Mouse (Mus musculus): ENCODE measurements around the gene Upk1b.

Gene Upk1b

DNA sequence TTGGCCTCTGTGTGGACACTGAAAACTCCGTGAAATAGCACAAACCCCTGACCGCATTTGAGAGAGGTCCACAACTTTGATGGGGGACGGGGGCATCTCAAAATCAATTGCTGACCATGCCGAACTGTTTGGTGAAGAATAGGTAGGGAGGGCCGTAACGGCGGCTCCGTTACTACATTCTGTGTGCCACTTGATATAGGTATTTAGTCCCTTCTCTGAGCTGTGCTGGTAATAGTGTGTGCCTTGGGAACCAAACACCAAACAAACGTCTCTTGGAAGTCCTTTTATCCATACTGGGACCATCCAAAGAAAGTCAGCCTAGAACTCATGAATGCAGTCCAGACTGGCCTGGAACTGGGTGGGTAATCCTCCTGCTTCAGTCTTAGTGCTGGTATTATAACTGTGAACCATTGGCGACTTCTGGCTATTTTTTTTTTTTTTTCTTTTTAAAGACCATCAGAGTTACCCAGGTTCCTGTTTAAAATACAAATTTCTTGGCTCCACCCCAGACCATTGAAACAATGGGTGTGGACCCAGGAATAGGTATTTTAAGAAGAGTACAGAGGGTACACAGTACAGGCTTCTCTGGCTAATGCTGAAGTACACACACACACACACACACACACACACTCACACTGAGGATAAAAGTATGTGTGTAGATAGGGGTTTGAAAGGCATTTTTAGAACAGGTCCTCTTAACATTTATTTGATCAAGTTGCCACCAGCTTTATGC, 56.0 kb downstream of the Upk1b start:
- no peak for TF ChIP-seq GATA4 (IDR thresholded peaks at IDR 0.05; ENCODE audit: insufficient replicate concordance, low read length)

DNA sequence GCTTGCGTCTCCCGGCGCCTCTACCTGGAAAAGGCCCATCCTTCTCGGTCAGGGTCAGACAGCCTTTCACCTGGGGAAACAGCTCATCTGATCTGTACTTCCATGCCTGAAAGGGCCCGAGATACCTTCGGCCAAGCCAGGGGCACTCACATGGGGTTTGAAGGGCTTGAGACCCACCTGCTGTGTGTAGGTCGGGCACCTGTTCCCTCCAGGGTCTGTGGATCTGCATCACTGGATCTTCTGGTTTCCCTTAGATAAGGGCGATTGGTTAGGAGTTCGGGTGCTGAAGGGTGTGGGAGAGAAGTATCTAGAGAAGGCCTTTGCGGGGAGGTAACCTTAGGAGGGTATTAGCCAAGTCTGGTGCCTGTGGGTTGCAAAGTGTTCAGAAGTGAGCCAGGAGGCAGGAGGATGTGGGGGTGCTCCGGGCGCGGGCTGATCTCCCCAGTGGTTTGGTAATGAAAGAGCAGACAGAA, 57.4 kb downstream of the Upk1b start:
- no peak for TF ChIP-seq GATA4 (IDR thresholded peaks at IDR 0.05; ENCODE audit: insufficient replicate concordance, low read length)

- no peak for TF ChIP-seq GATA4 (IDR thresholded peaks at IDR 0.05; ENCODE audit: insufficient replicate concordance, low read length)
Observed at GRCm38 (mm10) chr16:38742113-38742658, 57.9 kb downstream of the Upk1b start, which contains the start of gene B4galt4. TSS of gene B4galt4 (plus strand) at chr16:38742264.

GRCm38 (mm10) chr16:38741204-38741903, 58.8 kb downstream of the Upk1b start:
- TF ChIP-seq GATA4 (IDR thresholded peaks at IDR 0.05; ENCODE audit: insufficient replicate concordance, low read length) = no peak

GRCm38 (mm10) chr16:38730921-38731320, 69.2 kb downstream of the Upk1b start:
- TF ChIP-seq GATA4 (IDR thresholded peaks at IDR 0.05; ENCODE audit: insufficient replicate concordance, low read length) = peak; percentile 31; the same call in 1 of the 2 replicates

DNA sequence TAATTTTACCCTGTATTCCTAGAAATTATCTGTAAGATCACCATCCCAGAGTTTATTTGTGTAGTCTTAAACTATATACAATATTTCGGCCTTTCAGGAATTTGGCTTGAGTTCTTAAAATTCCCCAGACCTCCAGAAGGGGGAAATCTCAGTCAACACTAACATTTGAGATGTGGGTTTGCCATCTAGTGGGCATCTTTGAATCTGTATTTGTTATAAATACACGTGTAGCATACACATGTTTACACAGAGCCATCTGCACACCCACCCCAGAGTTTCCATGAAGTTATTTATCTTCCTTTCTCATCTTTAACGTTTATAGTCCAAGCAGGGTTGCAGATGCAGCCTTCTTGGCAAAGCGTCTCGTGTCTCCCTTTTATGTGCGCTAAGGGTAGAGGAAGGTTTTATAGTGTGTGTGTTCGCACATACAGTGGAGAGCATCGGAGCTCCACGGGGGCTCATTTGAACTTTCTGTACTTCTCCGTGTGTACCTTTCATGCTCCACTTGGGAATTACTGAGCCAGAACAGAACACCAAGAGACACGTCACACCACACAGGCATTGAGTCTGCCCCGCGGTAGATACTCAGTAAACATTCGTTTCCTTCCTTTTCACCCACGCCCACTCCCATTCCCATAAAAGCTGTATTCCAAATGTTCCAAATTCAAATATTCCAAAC, 70.4 kb downstream of the Upk1b start:
- no peak for TF ChIP-seq GATA4 (IDR thresholded peaks at IDR 0.05; ENCODE audit: insufficient replicate concordance, low read length)

DNA sequence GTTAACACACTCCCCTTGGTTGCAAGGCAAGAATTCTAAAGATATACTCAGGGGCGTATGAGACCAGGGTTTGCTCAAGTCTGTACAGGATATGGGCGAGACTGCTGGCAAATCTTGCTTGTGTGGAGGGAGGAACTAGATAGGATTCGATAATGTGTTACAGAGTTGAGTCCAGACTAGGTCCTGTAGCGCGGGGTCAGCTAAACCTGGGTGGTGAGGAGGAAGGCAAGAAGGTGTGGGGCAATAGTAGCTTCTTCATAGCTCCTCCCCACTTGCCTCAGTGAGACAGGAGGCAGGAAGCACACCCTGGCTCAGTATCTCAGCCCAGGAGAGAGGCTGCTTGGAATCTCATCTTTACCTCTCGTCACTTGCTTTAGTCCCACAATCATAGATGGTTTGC, 71.0 kb downstream of the Upk1b start:
- TF ChIP-seq GATA4 (IDR thresholded peaks at IDR 0.05; ENCODE audit: insufficient replicate concordance, low read length) = no peak

DNA sequence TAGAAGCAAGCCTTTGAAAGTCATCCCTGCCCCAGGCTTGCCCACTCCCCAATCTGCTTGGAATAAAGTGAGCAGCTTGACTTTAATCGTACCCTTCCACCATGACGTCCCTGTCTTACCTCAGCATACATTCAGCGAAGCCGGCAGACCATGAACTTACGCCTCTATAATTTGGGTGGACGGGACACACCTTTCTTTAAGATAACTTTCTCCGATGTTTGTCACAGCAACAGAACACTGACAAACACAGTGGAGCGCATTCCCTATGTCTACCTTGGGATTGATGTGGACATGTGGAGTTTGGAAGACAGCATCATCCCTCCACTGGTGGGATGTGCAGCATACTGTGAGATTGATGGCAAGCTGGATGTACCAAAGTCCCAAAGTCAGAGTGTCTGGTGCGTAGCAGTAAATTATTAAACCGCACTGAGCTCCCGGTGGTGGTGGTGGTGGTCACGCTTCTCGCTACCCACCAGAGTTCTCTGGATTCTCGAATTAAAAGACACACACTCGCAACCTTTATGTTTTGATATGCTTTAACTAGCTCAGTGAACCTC, 71.5 kb downstream of the Upk1b start:
- no peak for TF ChIP-seq GATA4 (IDR thresholded peaks at IDR 0.05; ENCODE audit: insufficient replicate concordance, low read length)

DNA sequence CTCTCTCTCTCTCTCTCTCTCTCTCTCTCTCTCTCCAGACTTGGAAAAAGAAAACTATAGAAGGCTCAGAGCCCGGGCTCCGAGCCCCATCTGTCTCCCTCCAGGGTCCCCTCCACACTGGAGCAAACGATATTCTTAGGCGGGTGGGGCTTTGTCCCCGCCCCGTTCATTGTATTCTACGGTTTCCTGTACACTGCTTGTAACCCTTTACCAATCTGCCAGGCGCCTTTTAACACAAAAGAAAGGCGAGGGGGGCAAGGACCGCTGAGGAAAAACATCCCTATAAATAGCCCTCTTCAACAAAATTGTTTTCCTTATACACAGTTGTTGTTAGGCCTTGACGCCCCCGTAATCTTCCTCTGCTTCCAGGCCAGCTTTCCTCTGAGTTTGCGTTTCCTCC, 75.2 kb downstream of the Upk1b start:
- TF ChIP-seq GATA4 (IDR thresholded peaks at IDR 0.05; ENCODE audit: insufficient replicate concordance, low read length) = no peak

DNA sequence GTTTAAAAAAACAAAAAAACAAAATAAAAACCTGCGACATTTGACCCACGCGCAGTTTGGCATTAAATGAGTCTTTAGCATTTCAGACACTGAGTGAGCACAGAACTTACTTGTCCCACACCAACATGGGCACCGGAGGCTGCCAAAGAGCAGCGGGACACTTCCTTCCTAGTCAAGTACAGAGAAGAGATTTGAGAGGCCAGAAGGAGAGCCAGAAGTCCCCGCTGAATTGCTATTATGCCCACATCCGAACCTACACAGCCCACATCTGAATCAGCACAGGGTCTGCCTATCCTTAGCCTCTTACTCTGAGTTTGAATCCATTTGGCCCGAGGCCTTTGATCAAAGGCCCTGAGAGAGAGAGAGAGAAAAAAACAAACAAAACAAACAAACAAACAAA, 75.9 kb downstream of the Upk1b start:
- no peak for TF ChIP-seq GATA4 (IDR thresholded peaks at IDR 0.05; ENCODE audit: insufficient replicate concordance, low read length)
